Mouse (Mus musculus) adrenal gland, postnatal 10 days (tissue): ENCODE data around the gene Acat2. TPM values are rescaled to one million over a fixed set of nuclear protein-coding genes. Genes with fewer than 3 reads are reported as not detected.
"Not testable (repeated sequence)": the region's sequence is repeated elsewhere in the genome, so short reads cannot be mapped to it uniquely, and the experiment has no call there.

Experiments
- DNase-seq: peaks from one replicate; pipeline ENCODE4 v3.0.0; 2021; ENCODE audit warnings: mixed read lengths
- long read RNA-seq, 2 experiments: library from polyadenylated mRNA; stranded (forward); transcript quantifications; one replicate each; pipeline ENCODE4 v2.0.0; 2021
- total RNA-seq, 2 experiments: library from RNA; stranded (reverse); gene quantifications; 2 replicates each; pipeline ENCODE4 v1.2.3; 2021

The Acat2 gene
- 100 to 1,000 TPM; 108 to 118 TPM for total RNA-seq
- long read RNA-seq, experiment 1, transcript Acat2-203 (8 exons, 1,800 nt) = minor isoform, 5 of 204 reads
- long read RNA-seq, experiment 1, transcript Acat2-201 (9 exons, 2,250 nt) = major isoform, 168 of 204 reads
- long read RNA-seq, experiment 1, partial matches to known transcripts = 28 of 204 reads
- long read RNA-seq, experiment 1, other reads (novel, unspliced or antisense) = 2 of 204 reads
- long read RNA-seq, experiment 2, transcript Acat2-201 (9 exons, 2,250 nt) = major isoform, 120 of 141 reads
- long read RNA-seq, experiment 2, partial matches to known transcripts = 5 of 141 reads
- long read RNA-seq, experiment 2, other reads (novel, unspliced or antisense) = 12 of 141 reads

DNA sequence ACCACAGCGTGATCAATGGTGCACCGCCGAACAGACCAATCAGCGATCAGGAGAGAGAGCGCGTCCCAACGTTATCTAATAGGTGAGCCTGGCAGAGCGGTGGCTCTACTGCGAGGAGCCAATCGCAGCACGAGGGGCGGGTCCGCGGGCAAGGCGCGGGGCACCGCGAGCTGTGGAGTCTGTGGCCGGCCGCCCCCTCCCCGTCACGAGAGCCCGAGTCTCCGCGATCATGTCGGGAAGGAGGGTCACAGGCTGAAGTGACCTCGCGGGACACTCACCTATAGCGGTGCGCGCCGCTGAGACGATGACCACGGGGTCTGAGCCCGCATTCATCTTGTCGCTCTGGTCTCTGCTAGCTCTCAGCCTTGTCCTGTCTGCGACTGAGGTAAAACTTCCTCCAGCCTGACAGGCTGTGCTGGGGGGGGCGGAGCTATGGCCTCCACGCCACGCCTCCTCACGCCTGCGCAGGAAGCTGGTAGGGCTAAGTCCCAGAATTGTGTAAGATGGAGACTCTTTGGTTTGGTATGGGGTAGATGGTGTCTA is at the start of gene Acat2:
Acat2 (minus strand) TSS at position 417 of the 543 bp plus-strand sequence.
- DNase-seq = peak; percentile 97

DNA sequence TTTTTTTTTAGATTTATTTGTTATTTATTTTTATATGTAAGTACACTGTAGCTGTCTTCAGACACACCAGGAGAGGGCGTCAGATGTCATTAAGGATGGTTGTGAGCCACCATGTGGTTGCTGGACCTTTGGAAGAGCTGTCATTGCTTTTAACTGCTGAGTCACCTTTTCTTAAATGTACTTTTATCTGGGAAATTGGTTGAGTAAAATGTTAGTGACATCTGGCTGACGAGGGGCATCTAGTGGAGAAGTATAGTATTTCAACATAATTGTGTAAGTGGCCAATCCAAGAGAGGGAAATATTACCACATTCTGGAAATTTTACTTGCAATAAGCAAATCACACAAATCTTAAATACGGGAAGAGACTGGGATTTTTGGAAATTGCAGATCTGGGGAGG is 49.3 kb upstream of the Acat2 start:
- peak; percentile 32 for DNase-seq

DNA sequence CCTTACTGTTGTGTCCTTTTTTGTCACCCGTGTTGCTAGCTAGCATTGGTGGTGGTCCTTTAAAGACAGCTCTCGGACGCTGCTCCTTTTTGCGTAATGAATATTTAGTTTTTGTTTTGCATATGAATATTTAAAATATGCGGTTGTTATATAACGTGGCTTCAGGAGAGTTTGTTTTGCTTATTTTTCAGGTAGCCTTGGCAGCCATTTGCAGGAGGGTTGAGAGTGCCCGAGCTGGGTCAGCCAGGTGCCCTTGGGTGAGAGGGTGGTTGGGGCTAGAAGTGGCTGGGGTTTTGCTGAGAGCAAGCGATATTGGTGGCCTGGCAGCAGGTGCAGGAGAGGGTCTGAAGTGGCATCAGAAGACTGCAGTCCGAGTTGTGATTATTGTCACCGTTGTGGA is 48.0 kb upstream of the Acat2 start:
- DNase-seq = peak; percentile 37

DNA sequence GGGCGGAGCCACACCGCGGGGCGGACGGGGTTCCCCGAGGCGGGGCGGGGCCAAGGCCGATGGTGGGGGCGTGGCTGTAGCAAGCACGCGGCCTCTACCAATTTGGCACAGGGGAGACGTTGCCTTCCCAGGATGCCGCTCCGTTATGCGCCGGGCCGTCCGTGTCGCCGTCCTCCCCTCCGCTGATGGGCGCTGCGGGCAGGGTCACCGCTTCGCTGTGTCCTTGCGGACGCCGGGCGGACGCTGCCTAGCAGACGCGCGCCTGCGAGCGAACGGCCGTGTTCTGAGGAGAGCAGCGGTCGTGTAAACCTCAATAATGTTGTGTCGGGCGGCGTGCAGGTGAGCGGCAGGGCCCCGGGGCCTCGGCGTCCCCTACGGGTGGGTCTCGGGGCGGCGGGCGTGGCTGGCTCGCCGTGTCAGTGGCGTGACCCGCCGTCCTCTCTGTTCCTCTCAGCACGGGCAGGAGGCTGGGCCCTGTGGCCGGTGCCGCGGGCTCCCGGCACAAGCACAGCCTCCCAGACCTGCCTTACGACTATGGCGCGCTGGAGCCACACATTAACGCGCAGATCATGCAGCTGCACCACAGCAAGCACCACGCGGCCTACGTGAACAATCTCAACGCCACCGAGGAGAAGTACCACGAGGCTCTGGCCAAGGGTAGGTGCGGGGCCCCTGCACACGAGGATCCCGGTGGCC is 47.3 kb upstream of the Acat2 start:
- DNase-seq = peak; percentile 100

DNA sequence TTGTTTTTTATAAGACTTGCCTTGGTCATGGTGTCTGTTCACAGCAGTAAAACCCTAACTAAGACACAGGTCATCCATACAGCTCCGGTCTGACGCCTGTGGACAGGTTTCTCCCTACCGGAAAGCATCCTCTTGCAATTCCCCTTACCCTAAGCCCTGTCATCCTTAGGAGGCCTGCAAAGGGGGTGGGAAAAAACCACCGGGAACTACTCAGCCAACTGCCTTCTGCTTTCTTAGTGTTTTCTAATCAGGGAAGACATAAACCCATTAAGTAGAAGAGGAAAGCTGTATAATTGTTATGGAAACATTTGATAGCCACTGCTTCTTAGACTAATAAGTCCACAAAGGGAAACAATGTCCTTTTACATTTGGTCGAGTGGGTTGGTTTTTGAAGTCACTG is 46.4 kb upstream of the Acat2 start:
- no peak for DNase-seq

DNA sequence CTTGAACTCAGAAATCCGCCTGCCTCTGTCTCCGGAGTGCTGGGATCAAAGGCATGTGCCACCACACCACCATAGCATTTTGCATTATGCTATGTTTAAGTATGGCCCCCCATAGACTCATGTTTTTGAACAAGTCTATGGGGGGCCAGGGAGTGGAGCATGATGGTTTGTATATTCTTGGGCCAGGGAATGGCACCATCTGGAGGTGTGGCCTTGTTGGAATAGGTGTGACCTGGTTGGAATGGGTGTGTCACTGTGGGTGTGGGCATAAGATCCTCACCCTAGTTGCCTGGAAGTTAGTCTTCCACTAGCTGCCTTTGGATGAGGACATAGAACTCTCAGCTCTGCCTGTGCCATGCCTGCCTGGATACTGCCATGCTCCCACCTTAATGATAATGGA is 46.0 kb upstream of the Acat2 start, which contains the start of gene Sod2:
Sod2 (plus strand) TSS at position 301 of the 400 bp plus-strand sequence.
- not testable (repeated sequence) for DNase-seq

DNA sequence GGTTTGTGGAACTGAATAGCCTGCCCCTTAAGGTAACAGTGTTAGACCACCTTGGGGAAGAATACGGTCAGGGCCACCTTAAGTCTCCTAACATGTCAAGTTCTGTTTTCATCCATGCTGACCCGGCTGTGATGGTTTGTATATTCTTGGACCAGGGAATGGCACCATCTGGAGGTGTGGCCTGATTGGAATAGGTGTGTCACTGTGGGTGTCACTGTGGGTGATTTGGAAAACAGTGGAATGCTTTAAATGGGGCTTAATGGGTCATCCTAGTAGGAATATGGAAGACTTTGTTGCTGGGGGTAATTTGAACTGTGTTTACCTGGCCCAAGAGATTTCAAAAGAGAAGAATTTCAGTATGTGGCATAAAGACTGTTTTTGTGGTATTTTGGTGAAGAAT is 43.9 kb upstream of the Acat2 start:
- DNase-seq = not testable (repeated sequence)

DNA sequence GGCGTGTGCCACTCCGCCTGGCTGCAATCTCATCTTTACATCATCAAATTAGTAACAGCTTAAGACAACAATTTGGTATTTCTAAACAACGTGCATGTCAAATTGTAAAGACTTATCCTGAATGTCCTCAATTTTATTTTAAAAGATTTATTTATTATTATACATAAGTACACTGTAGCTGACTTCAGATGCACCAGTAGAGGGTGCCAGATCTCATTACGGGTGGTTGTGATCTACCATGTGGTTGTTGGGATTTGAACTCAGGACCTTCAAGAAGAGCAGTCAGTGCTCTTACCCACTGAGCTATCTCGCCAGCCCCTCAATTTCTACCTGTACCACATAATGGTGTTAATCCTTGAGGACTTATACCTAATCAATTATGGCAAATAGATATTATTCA is 41.7 kb upstream of the Acat2 start:
- not testable (repeated sequence) for DNase-seq

DNA sequence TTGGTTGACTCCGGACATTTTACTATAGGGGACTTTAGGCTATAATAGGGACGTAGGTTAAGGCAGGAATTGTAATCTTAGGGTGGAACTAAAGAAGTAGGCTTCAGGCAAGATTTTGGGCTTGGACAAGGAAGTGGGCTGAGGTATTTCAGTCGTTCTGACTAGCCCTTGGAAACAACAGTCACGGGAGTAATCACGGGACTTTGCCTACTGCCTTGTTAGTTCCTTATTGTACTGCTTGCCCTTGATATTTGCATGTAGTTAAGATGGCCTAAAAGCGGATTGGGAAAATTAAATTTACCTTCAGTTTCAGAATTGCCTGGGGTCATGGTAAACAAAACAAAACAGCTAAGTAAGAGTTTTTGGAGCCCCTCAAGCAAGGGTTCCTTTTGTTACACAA is 38.5 kb upstream of the Acat2 start:
- DNase-seq = no peak

DNA sequence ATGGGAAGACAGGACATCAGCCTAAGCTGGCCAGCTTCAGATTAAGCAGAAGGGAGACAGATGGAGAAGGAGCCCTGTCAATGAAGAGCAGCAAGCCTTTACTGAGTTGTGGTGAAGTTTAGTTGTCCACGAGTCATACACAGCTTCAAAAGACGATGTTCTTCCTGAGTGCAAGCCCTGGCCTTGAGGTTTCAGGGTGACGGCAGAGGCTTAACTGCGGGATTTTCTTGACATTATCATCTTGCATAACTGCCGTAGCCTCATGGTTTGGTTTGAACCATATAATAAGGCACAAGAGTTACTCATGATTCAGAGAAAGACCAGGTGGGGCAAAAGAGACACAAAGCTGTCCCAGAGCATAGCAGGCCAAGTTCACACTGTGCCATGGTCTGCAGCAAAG is 37.3 kb upstream of the Acat2 start:
- DNase-seq = no peak

DNA sequence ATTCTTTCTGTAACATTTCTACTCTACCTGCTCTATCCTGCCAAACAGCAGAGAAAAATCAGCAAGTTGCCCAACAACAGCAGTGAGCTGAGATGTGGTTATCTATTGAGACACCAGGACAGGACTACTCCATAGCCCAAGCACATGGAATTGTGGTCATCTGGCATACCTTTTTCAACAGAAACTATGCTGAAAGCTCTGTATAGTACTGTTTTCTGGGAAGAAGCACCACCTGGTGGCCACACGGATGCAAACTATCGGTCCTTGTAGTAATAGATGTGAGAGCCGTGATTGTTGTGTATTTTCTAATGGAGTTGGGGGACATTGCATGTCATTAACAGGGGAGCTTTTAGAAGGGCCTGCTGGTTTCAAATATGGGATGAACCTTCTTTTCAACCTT is 35.8 kb upstream of the Acat2 start:
- DNase-seq = peak; percentile 67

DNA sequence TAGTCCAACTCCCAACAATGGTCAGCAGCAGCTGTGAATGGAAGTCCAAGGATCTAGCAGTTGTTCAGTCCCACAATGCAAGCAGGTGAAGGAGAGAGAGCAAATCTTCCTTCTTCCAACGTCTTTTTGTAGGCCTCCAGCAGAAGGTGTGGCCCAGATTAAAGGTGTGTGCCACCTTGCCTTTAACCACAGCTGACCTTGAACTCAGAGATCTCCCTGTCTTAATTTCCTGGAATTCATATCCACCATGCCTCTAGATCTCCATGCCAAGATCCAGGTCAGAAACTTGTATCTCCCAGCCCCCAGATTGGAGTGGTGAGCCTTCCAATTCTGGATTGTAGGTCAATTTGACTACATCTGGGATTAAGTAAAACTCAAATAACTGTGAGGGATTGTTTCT is 33.5 kb upstream of the Acat2 start, which contains the start of gene Wtap:
Wtap (minus strand) TSS at position 101 of the 400 bp plus-strand sequence.
- DNase-seq = no peak

DNA sequence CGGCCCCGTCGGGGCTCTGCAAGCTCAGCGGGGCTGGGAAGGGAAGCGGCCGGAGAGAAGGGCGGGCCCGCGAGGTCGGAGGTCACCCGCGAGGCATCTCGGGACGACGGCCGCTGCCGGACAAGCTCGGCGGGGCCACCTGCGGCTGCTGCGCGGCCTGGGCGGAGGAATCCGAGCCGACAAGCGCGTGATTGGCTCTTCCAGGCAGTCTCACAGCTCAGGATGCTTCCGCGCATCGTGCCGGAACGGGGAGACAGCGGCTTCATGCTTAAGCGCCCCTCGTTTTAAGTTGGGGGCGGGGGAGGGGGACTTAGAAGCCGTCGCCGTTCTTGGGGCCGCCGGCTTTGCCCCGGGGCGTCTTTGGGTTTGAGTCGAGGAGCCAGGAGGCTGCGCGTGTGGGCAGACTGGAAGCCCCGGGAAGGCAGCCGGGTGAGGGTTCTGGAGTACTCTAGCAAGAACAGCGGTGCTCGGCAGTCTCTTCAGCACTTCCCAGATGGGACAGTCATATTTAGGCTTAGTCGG is 32.0 kb upstream of the Acat2 start:
- DNase-seq = peak; percentile 97

DNA sequence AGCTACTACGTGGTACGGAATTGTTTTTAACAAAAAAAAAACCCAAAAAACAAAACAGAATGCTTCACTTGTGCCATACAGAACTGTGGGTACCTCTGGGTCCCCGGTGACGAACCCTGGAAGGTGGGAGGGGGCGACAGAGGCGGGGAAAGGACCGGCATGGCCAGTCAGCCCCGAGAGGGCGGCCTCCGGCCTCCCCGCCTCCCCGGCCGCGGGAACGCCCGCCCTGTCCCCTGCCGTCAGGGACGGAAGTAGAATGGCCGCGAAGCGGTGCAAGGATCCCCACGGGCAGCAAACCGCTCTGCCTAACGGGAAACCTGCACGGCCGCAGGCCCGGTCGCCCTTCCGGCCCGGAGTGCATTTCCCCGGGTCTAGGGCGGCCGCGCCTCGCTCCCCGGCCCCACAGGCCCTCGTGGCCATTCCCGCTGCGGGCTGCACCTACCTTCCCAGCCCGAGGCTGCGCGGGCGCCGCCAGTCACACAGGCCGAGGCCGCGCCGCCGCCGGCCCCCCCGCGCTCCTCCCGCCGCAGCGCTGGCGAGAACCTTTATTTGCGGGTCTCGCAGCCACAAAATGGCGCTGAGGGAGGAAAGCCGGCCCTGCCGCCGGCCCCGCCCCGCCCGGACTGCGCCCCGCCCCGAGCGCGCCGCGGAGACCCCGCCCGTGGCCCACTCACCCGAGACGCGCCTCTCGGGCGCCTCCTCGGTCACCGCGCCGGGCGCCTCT is 31.2 kb upstream of the Acat2 start:
- peak; percentile 95 for DNase-seq

DNA sequence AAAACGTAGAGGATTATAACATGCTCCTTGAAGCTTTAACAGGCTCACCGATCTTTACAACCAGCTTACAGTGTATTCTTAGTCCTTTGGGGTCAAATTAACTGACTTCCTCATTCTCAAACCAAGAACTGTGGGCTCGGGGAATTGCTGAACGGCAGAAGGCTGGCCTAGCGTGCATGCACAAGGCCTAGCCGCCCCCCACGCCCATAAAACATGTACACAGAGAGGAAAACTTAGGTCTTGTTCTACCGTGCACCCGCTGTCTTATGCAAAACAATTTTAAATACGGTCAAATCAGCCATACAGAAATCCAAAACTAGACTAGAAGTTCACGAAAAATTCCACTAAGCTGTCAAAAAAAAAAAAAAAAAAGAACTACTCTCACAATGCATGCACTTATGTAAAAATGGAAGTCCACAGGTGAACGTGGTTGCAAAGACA is 30.7 kb upstream of the Acat2 start:
- DNase-seq = peak; percentile 42

DNA sequence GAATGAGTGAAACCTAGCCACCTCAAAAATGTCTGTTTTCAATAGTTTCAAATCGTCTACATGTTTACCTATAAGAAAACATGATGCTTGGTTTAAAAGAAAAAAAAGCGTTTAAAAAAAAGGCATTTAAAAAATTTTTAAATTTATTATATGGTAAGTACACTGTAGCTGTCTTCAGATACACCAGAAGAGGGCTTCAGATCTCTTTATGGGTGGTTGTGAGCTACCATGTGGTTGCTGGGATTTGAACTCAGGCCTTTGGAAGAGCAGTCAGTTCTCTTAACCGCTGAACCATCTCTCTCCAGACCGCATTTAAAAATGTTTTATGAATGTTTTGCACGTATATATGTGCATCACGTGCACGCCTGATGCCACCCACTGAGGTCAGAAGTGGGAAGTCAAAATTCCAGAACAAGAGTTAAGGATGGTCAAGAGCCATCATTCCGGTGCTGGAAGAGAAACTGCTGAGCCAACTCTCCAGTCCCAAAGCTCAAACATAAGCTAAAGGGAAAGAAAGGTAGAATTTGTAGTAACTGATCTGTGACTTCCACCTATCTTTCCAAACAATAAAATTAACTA is 30.1 kb upstream of the Acat2 start:
- no peak for DNase-seq

DNA sequence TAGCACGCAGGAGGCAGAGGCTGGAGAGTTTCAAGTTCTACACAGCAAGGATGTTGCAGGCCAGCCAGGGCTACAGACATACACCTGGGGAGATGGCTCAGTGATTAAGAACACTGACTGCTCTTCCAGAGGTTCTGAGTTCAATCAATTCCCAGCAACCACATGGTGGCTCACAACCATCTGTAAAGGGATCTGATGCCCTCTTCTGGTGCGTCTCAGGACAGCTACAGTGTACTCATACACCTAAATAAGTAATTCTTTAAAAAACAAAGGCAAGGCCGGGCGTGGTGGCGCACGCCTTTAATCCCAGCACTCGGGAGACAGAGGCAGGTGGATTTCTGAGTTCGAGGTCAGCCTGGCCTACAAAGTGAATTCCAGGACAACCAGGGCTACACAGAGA is 27.5 kb upstream of the Acat2 start:
- not testable (repeated sequence) for DNase-seq

DNA sequence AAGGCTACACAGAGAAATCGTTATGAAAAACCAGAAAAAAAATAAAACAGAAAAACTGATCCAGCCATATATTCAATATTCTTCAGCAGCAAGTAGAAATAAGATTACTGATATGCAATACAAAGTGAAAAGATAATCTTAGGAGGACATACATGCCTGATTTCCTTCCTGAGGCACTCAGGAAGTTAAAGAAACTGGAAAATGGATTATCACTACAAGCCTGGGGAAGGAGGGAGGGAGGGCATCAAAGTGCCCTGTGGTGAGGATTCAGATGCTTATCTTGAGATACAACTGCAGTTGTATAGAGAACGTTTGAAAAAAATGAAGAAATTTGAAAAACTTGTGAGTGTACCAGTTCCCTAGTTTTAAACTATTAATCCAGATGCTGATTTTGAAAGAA is 23.4 kb upstream of the Acat2 start:
- no peak for DNase-seq

DNA sequence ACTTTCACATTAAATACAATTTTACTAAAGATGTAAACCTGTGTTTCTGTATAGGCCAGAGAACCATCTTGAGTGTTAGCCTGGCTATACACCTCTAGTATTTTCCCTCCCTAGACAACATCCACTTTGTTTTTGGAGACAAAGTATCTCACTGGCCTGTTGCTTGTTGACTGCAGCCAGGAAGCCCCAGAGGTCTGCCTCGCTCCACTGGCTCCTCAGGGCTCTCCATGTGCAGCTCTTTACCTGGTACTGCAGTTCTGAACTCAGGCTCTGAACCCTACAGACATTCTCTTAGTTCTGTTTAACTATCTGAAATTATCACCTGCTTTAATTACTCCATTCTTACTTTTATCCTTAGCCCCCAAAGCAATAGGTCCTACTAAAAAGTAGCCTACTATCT is 18.0 kb upstream of the Acat2 start:
- no peak for DNase-seq

DNA sequence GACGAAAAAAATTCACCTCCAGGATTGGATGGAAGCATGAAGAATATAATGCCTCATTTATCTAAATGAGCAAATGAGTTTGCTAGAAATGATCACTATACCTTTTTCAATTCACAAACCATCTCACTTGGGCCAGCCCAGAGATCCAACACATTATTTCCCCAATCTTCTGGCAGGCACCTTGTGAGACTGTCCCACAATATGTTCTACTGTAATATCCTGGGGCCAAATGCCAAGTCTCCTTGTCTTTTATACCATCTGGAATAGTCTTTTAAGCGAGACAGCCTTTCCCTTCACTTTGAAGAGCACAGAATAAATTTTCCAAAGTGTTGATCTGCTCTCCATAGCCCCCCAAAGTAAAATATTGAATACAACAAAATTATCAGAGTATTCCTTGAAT is 13.3 kb upstream of the Acat2 start:
- no peak for DNase-seq

DNA sequence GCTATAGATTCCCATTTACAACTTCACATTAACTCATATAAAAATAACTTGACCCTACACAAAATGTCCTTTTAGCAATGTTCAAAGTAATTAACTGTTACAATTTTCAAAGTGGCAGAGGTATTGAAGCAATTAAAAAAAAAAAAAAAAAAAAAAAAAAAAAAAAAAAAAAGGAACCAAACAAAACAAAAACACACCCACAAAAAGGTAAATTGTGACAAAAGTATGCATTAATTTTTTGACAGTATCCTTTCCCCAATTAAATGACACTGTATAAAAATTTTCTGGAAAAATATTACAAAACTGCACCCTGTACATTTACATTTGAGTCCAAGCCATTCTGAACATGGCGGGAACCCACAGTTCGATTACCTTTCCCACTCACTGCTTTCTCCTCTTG is 6.6 kb upstream of the Acat2 start:
- no peak for DNase-seq

DNA sequence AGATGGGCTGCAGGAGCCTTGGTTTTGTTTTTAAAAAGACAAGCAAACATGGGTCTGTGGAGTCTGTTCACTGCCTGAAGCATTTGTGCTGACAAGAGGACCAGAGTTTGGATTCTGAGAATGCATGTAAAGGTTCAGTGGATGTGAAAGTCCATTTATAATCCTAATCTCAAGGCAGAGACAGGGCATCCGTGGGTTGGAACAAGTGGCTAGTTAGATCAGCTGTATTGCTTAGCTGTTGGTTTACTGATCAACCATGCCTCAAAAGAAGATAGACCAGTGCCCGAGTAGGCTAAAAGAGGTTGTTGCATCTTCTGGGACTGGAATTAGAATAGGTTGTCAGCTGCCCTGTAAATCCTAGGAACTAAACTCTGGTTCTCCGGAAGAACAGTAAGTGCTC is 2.9 kb upstream of the Acat2 start:
- DNase-seq = no peak
